ENCODE assay signal across 8 mouse cellular contexts in genomic region chr17:31565141-31566056, GRCm38 (mm10). TPM values are rescaled to one million over a fixed set of nuclear protein-coding genes. Genes with fewer than 3 reads are reported as not detected.
A peak's percentile ranks its signal among the peaks of the same experiment; 100 is the strongest.
DNase-seq lines count a peak whose midpoint lies in the region; ATAC-seq lines count a peak whose summit lies in the region.

No protein-coding gene starts in this region.

- peak overlapping the region; percentile 92 for H3K9ac ChIP-seq in midbrain, embryonic 12.5 days (replicated peaks)

- peak overlapping the region; percentile 91 for H3K4me3 ChIP-seq in limb, embryonic 10.5 days
- peak overlapping the region; percentile 78 for H3K4me3 ChIP-seq in midbrain, embryonic 12.5 days

- peak; percentile 84 for DNase-seq in NIH3T3 (ENCODE audit: low read depth)
- DNase-seq in cerebellum, adult 11-12 months: peak; percentile 78
- peak; percentile 55 for DNase-seq in frontal cortex, postnatal 14 days (ENCODE audit: low spot score in 2 of 2)
- peak; percentile 81 for DNase-seq in induced T-regulatory cell, adult 2 months (ENCODE audit: low read depth)
- peak; percentile 61 for DNase-seq in limb, embryonic 10.5 days (ENCODE audit: low spot score)
- peak; percentile 66 for DNase-seq in spleen, adult 18-20 months
- DNase-seq in yolk sac, embryonic 10.5 days (ENCODE audit: low spot score): no peak

- 0 out of 2 replicates have a peak, but pooled peaks cover 3% of the 10 kb centered on the region for H3K36me3 ChIP-seq in limb, embryonic 10.5 days
- no peaks in the 10 kb centered on the region for H3K36me3 ChIP-seq in midbrain, embryonic 12.5 days

- peaks cover 33% of the 10 kb centered on the region for H3K4me1 ChIP-seq in limb, embryonic 10.5 days
- H3K4me1 ChIP-seq in midbrain, embryonic 12.5 days: peaks cover 37% of the 10 kb centered on the region

- peak overlapping the region; percentile 97 for H3K27ac ChIP-seq in limb, embryonic 10.5 days
- H3K27ac ChIP-seq in midbrain, embryonic 12.5 days (replicated peaks): peak overlapping the region; percentile 98

- ATAC-seq in midbrain, embryonic 12.5 days (ENCODE audit: low FRiP score, low read depth): peak; percentile 60

- no peaks in the 10 kb centered on the region for H3K27me3 ChIP-seq in limb, embryonic 10.5 days (ENCODE audit: low read depth, poor library complexity, severe bottlenecking)
- no peaks in the 10 kb centered on the region for H3K27me3 ChIP-seq in midbrain, embryonic 12.5 days

- WGBS in limb, embryonic 10.5 days: under 1% methylated on average over 78 of the region's 88 CpGs
- under 1% methylated on average over 64 of the region's 88 CpGs for WGBS in midbrain, embryonic 12.5 days

- no peaks in the 10 kb centered on the region for H3K9me3 ChIP-seq in limb, embryonic 10.5 days (replicated peaks)
- H3K9me3 ChIP-seq in midbrain, embryonic 12.5 days: no peaks in the 10 kb centered on the region

- peak overlapping the region; percentile 75 for H3K4me2 ChIP-seq in midbrain, embryonic 12.5 days (replicated peaks)

RNA-seq across cellular contexts. Expression of gene Pknox1, which starts 0.9 kb away (rescaled TPM):
- polyA plus RNA-seq in limb, embryonic 10.5 days (2016; fragmentation: Nextera tagmentation; extraction: Ambion mirVana): 37.6 and 40.2 TPM in 2 replicates
- 25.2 and 25.7 TPM in 2 replicates for polyA plus RNA-seq in midbrain, embryonic 12.5 days (2016; fragmentation: Nextera tagmentation; extraction: Ambion mirVana)

RNA-seq across cellular contexts. Expression of gene Ndufv3, which starts 45.5 kb away (rescaled TPM):
- polyA plus RNA-seq in limb, embryonic 10.5 days (2016; fragmentation: Nextera tagmentation; extraction: Ambion mirVana): 201 and 213 TPM in 2 replicates
- polyA plus RNA-seq in midbrain, embryonic 12.5 days (2016; fragmentation: Nextera tagmentation; extraction: Ambion mirVana): 257 and 265 TPM in 2 replicates

RNA-seq across cellular contexts. Expression of gene Wdr4, which starts 45.6 kb away (rescaled TPM):
- 69.5 and 73.2 TPM in 2 replicates for polyA plus RNA-seq in limb, embryonic 10.5 days (2016; fragmentation: Nextera tagmentation; extraction: Ambion mirVana)
- polyA plus RNA-seq in midbrain, embryonic 12.5 days (2016; fragmentation: Nextera tagmentation; extraction: Ambion mirVana): 42.2 and 43.7 TPM in 2 replicates
